Mouse (Mus musculus) liver, embryonic 14.5 days (tissue): ENCODE data around the gene Mrpl14.

ENCODE experiments used
- CTCF ChIP-seq: IDR thresholded peaks from 2 replicates; pipeline ENCODE4 v1.5.1; 2016; ENCODE audit warnings: antibody characterized with exemption, low read depth, control low read depth
- EP300 ChIP-seq: IDR thresholded peaks from 2 replicates; pipeline ENCODE4 v1.6.1; 2016; ENCODE audit warnings: antibody characterized with exemption, low read depth

DNA sequence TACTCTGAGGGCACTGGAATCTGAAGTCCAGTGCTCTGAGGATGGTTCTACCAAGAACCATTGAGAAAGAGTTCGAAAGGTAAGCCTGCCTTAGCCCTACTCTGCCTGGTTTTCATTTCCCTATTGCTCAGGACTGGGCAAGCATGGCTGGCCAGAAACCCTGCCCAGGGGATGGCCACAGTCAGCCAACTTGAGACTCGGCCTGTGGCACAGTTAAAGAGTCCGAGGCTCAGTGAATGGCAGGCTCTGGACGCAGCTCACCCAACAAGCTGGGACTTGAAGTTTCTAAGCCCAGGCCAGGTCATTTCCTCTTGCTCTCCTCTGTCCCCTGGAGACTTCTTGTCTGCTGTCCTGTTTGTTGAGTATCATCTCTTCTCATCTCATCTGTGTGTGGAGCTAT lies 44.6 kb downstream of the Mrpl14 start:
- TF ChIP-seq CTCF: no peak
- TF ChIP-seq EP300: no peak
